Mouse (Mus musculus): ENCODE results near the gene Esf1. TPM values are rescaled to one million over a fixed set of nuclear protein-coding genes. Genes with fewer than 3 reads are reported as not detected.
"Not testable (repeated sequence)": the region's sequence is repeated elsewhere in the genome, so short reads cannot be mapped to it uniquely, and the experiment has no call there.

Gene Esf1
- total RNA-seq, 2 experiments from 2014 or later, result 12.3 to 12.6 TPM

DNA sequence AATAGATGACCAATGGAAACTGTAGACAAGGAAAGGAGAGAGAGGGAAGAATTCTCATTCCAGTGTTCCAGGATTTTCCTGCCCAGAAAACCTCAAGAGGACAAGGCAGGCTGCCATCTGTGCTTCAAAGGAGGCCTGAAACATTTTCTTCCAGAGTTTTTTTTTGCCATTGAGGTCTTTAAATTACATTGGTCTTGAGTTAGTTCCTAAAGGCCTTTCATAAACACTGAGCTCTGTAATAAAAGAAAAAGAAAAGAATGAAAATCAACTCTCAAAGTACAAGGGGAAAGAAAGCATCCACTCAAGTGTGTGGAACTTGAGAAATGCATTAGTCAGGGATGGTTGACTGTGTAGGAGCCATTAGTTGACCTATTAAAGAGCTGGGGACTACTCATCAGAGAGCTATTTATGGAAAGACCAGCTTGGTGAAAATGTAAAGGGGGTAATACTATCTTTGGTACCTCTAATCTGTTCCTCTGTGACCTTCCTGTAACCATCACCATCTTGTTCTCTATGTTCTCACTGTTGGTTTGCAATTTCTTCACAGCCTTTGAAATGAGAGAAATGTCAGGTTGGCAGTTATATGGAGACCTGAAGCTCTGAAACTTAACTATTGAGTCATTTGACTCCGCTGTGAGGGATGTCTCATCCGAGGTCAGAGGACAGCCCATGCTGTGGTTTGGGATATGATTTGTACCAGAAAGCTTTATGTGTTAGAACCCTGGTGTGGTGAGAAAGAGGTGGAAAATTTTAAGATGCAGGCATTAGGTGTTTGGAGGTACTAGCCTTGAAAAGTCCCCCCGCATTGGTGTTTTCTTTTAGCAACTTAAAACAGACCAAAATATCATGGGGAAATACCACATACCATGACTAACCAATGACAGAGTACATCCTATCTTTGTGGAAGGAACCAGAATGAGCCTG, 69.6 kb downstream of the Esf1 start:
- DNase-seq, result no peak
- intact Hi-C loops (cut with DNase I), result no loop called here

DNA sequence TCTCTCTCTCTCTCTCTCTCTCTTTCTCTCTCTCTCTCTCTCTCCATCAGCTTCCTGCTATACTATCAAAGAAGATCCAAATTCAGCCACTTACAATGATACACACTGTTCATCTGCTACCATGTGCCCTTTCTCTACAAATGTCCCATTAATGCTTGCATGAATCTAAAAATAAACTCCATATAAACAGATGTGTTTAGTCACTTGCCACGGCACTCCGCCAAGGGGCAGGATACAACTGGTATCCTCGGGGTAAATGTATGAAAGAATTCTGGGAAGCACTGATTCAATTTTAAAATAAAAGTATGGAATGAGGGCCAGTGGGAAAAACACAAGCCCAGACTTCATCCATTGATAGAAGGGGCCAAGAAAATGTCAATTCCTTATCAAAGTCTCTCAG, 70.4 kb downstream of the Esf1 start:
- peak in 1 of 2 experiments; percentile 6 for DNase-seq
- intact Hi-C loops (cut with DNase I), result no loop called here

DNA sequence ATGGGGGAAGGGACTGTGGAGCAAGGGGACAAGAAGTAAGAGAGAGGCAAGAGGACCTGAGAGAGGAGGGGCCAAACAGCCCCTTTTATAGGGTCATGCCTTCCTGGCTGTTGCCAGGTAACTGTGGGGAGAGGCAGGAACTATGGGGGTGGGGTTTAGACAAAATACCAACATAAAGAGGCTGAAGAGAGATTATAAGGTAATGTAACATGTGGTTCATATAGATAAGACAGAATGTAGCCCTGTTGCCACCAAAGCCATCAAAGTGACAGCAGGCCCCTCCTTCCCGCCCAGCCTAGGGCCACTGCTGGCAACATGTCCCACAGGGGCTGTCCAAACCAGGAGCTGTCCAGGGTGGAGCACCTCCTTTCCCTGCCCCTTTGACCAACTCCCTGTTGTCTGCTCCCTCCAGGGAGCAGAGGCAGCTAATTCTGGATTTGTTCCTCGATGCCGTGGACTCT, 73.2 kb downstream of the Esf1 start:
- intact Hi-C loops (cut with DNase I), result no loop called here
- DNase-seq, result no peak

DNA sequence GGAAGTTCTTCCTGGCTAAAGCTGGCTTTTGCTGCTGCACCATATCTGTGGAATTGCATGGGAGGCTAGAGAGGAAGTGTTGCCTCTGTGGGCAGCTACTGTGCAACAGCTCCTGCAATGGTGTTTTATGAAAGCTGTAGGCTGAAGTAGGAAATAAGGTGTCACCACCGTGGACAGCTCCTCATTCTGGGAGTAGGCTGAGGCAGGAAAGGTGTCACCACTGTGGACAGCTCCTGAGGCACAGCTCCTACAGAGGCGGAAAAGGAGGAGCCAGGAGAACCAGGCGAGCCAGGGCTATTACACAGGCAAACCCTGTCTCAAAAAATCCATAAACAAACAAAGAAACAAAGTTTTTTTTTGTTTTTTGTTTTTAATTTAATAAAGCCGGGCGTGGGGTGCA, 74.3 kb downstream of the Esf1 start:
- DNase-seq, result no peak
- intact Hi-C loops (cut with DNase I), result no loop called here

DNA sequence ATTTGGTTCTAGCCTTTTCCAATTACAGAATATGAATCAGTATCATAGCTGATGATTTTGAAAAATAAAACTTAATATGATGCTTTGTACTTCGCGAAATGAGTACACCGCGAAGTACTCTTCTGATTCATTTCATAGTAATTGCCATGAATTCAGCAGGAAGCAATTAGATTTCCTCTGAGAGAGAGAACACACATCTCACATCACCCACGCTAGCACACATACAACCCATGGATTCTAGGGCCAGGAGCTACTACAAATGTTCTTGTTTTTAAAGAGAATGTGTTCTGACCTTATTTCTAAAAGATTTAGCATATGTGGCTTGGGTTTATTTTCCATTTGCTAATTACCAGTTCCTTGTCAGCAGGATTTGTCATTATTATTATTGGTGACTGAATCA, 76.9 kb downstream of the Esf1 start:
- DNase-seq, result no peak
- intact Hi-C loops (cut with DNase I), result no loop called here

DNA sequence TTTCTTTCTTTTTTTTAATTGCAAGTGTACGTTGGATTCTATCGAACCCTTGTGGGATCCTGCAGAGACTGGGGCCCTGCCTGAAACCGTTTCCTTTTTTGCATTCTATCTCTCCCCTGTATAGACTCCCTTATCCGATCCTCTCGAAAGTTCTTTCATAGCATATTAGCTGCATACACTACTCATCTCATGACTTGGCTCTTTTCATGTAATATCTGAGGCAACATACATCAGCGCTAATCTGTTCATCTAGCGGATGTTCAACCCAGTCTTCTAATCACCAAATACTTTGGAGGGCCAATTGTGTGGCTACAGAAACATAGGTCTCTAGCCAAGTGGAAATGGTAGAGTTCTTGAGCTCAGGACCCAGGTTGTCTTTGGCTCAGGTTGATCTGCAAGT, 86.1 kb downstream of the Esf1 start:
- intact Hi-C loops (cut with DNase I), result no loop called here
- DNase-seq, result no peak

DNA sequence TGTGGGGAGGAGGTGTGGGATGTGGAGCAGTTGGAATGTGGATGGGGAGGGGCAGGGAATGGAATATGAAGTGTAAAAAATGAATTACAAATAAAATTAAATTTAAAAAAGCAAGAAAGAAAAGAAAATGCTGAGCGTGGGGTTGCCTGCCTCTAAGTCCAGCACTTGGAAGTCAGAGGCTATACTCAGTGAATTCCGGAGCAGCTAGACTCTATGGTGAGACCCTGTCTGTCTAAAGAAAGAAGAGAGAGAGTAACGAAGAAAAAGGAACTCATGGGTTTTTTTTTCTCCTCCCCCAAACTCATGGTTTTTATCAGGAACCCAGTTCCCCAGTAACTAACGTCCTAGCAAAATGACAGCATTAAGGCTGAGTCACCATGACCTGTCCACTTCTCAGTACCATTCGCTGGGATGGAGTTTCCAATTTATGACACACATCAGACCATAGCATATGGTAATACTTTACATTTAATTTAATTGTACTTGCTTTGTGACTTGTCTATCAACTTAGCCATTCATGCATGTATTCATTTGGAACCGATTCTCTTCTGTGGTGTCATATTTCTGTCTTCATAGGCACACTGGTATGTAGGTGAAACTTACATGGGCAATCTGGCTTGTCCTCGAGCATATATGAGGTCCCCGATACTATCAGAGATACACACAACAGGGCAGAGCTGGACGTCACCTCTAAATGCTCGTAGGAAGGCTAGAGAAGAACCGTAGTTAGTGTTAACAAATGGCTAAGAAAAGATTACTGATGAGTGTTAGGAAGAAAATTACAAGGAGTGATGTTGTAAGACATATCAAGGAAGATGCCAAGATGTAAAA, 89.4 kb downstream of the Esf1 start:
- DNase-seq, result no peak
- intact Hi-C loops (cut with DNase I), result no loop called here

DNA sequence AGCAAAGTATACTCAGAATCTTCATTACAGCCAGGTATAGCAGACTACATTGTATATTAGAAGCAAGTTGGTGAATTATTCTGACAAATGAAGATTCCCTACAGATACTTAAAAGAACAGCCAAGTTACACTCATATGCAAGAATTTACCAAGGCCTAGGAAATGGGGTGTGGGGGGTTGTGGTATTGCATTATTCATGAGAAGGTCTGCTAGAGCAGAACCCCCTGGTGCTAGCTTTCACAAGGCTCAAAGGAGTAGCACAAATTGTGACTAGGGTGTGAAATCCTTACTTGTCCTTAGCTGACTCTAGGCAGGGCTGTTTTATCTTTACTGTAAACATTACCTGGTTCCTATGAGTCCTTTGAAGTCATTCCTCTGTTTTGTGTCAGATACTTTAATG, 91.1 kb downstream of the Esf1 start:
- intact Hi-C loops (cut with DNase I); DNase-seq: not testable (repeated sequence)

DNA sequence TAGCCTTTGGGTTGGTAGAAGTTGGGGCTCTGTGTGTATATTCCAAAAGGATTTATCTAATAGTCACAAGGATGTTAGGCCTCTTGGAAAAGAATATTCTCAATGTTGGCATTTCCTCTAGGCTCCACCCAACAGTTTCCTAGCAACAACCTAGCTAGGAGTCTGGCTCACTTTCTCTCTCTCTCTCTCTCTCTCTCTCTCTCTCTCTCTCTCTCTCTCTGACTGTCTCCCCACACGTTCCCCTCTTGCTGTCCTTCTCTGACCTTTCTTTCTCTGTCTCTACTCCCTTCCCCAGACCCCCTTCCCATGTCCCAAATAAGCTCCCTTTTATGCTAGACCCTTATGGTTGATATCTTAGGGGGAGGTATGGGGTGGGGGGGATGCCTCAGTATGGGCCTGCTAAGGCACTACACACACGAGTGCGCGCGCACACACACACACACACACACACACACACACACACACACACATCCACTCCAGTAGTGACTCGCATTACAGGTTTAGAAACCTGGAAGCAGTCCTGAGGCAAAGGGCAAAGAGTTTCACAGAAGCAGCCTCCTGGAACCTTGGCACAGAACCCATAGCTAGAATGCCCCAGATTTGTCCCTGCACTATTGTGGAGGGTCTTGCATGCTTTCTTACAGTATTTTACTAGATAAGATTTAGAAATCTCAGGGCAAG, 91.6 kb downstream of the Esf1 start:
- intact Hi-C loops (cut with DNase I), result no loop called here

DNA sequence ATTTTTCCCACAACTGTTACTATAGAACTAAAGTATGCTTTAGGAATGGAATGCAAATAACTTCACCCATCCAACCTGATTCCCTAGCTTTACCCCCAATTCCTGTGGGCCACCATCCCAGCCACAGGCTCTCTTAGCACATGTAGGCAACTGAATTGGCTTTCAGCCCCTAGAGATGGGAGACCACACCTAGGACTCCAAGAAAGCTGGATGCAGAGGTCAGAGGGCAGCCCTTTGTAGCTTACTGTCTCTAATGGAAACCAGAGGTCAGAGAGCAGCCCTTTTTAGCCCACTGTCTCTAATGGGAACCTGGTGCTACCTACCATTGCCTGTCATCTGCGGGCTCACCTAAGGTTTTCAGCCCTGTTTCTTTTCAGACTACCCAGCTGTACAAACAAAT, 92.9 kb downstream of the Esf1 start:
- DNase-seq, result no peak
- intact Hi-C loops (cut with DNase I), result no loop called here

More for the DNA sequence above, 91.6 kb downstream of the Esf1 start:
- no peak for DNase-seq

DNA sequence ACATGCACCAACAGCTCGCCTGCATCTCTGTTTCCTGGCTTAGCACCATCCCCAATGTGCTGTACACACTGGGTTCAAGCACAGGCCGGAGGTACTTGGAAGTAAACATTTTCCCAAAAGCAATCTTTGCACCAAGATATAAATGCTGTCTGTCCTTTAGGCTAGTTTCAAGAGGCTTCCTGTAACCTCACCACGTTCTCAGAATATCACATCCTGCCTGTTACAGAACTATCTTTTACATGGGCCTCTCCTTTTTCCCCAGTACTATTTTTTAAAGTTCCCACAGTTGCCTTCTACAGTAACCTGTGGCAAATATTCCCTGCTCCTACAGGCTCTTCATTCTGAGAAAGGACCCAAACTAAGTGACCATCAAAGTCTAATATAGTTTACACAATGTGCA, 95.2 kb downstream of the Esf1 start:
- intact Hi-C loops (cut with DNase I), result no loop called here
- DNase-seq, result no peak

Other genes starting within 250 kb of the Esf1 start
- 1 to 10 TPM; 6.0 to 6.7 TPM for gene Tasp1, start 103.8 kb downstream of the Esf1 start, total RNA-seq (2021)
- gene Gm17374, start 18.5 kb downstream of the Esf1 start, total RNA-seq (2021), result not detected
- 10 to 100 TPM; 26.6 to 30.0 TPM for gene Ndufaf5, start 85 bp upstream of the Esf1 start, total RNA-seq (2021)
- gene Sel1l2, start 219.1 kb upstream of the Esf1 start, total RNA-seq (2021), result not detected
- 10 to 100 TPM in 1 of 2 experiments, 1 to 10 TPM in 1; 9.9 to 10.1 TPM for gene Macrod2, start 224.7 kb upstream of the Esf1 start, total RNA-seq (2021)